Mouse (Mus musculus): ENCODE results near the gene Sgms1.

GRCm38 (mm10) chr19:32330231-32330630 is 59.3 kb downstream of the Sgms1 start:
- TF ChIP-seq CTCF (IDR thresholded peaks at IDR 0.05; ENCODE audit: insufficient read depth, low read length) (no peak), POLR2A (IDR thresholded peaks at IDR 0.05; ENCODE audit: borderline replicate concordance, extremely low read depth, low read depth, low read length) (no peak)

All from lung, adult 2 months (tissue).